Mouse (Mus musculus) layer of hippocampus, postnatal 10 days (tissue): ENCODE results near the gene Apon. TPM values are rescaled to one million over a fixed set of nuclear protein-coding genes. Genes with fewer than 3 reads are reported as not detected.

Source experiments
- total RNA-seq, 2 experiments: library from RNA; stranded (reverse); gene quantifications; 2 replicates each; pipeline ENCODE4 v1.2.3; 2021

Apon gene
- total RNA-seq, 2 experiments from 2014 or later, result not detected

Other genes with a start within 250 kb of the Apon start
- not detected for gene Hsd17b6, start 246.5 kb upstream of the Apon start, total RNA-seq
- gene Prim1, start 238.9 kb upstream of the Apon start, total RNA-seq, result 1 to 10 TPM; 8.0 to 9.7 TPM
- 100 to 1,000 TPM; 350 to 389 TPM for gene Naca, start 218.5 kb upstream of the Apon start, total RNA-seq
- gene Ptges3, start 195.1 kb upstream of the Apon start, total RNA-seq, result 100 to 1,000 TPM; 166 to 168 TPM
- 1,000 to 10,000 TPM; 1,650 to 1,701 TPM for gene Atp5b, start 170.8 kb upstream of the Apon start, total RNA-seq
- 10 to 100 TPM; 32.0 to 35.1 TPM for gene Baz2a, start 162.5 kb upstream of the Apon start, total RNA-seq
- gene Rbms2, start 73.8 kb upstream of the Apon start, total RNA-seq, result 10 to 100 TPM; 11.3 to 16.1 TPM
- 10 to 100 TPM; 12.2 to 17.1 TPM for gene Gls2, start 59.6 kb upstream of the Apon start, total RNA-seq
- gene Spryd4, start 42.3 kb upstream of the Apon start, total RNA-seq, result 10 to 100 TPM; 11.5 to 12.8 TPM
- not detected for gene Mip, start 28.3 kb upstream of the Apon start, total RNA-seq
- gene Timeless, start 22.0 kb upstream of the Apon start, total RNA-seq, result 10 to 100 TPM in 1 of 2 experiments, 1 to 10 TPM in 1; 7.8 to 10.1 TPM
- gene Apof, start 14.6 kb downstream of the Apon start, total RNA-seq, result not detected
- gene Stat2, start 16.5 kb downstream of the Apon start, total RNA-seq, result 10 to 100 TPM; 25.6 to 29.3 TPM
- under 1 TPM in 1 of 2 experiments, not detected in 1; 0.85 TPM for gene Il23a, start 44.7 kb downstream of the Apon start, total RNA-seq
- 10 to 100 TPM; 15.5 to 15.8 TPM for gene Pan2, start 49.2 kb downstream of the Apon start, total RNA-seq
- 10 to 100 TPM; 75.5 to 78.5 TPM for gene Cnpy2, start 68.4 kb downstream of the Apon start, total RNA-seq
- 100 to 1,000 TPM; 277 to 286 TPM for gene Cs, start 83.6 kb downstream of the Apon start, total RNA-seq
- 10 to 100 TPM; 55.6 to 58.8 TPM for gene Coq10a, start 114.9 kb downstream of the Apon start, total RNA-seq
- 10 to 100 TPM; 79.0 to 80.3 TPM for gene Ankrd52, start 123.0 kb downstream of the Apon start, total RNA-seq
- gene Slc39a5, start 147.1 kb downstream of the Apon start, total RNA-seq, result under 1 TPM; 0.22 to 0.53 TPM
- 10 to 100 TPM; 94.1 to 94.2 TPM for gene Nabp2, start 157.4 kb downstream of the Apon start, total RNA-seq
- gene Rnf41, start 157.6 kb downstream of the Apon start, total RNA-seq, result 10 to 100 TPM; 76.0 to 78.2 TPM
- 100 to 1,000 TPM; 205 to 222 TPM for gene Smarcc2, start 205.2 kb downstream of the Apon start, total RNA-seq
- gene Myl6, start 240.0 kb downstream of the Apon start, total RNA-seq, result 100 to 1,000 TPM; 608 to 632 TPM
- gene Myl6b, start 244.6 kb downstream of the Apon start, total RNA-seq, result 10 to 100 TPM; 25.5 to 29.3 TPM